Mouse (Mus musculus) heart, embryonic 15.5 days (tissue): ENCODE results near the gene Sulf2. TPM values are rescaled to one million over a fixed set of nuclear protein-coding genes. Genes with fewer than 3 reads are reported as not detected.

Experiments
- ATAC-seq: fragments of 200-750 bp; cut with Nextera tagmentation; replicated peaks from 2 replicates; pipeline ENCODE4 v1.8.0; 2017; ENCODE audit warnings: low read depth, moderate TSS enrichment; ENCODE audit not compliant: insufficient number of reproducible peaks, insufficient read depth, low FRiP score
- H3K27ac ChIP-seq: fragments of 300-500 bp; sonication (generic); 2 replicates; pipeline ENCODE4 v1.5.1; 2015; ENCODE audit warnings: mild to moderate bottlenecking, inconsistent platforms
- H3K27me3 ChIP-seq: fragments of 300-500 bp; sonication (generic); 2 replicates; pipeline ENCODE4 v1.6.1; 2015; ENCODE audit warnings: inconsistent platforms
- H3K36me3 ChIP-seq: fragments of 300-500 bp; sonication (generic); 2 replicates; pipeline ENCODE4 v1.6.1; 2015; ENCODE audit warnings: mild to moderate bottlenecking, inconsistent platforms
- H3K4me1 ChIP-seq: fragments of 300-500 bp; sonication (generic); replicated peaks from 2 replicates; pipeline ENCODE4 v1.6.1; 2015; ENCODE audit warnings: inconsistent platforms
- H3K4me2 ChIP-seq: fragments of 300-500 bp; sonication (generic); 2 replicates; pipeline ENCODE4 v1.6.1; 2015; ENCODE audit warnings: inconsistent platforms, mild to moderate bottlenecking, moderate library complexity
- H3K4me3 ChIP-seq: fragments of 300-500 bp; sonication (generic); 2 replicates; pipeline ENCODE4 v1.5.1; 2015; ENCODE audit warnings: mild to moderate bottlenecking, inconsistent platforms
- H3K9ac ChIP-seq: fragments of 300-500 bp; sonication (generic); 2 replicates; pipeline ENCODE4 v1.6.1; 2015; ENCODE audit warnings: mild to moderate bottlenecking, inconsistent platforms
- H3K9me3 ChIP-seq: fragments of 300-500 bp; sonication (generic); replicated peaks from 2 replicates; pipeline ENCODE4 v1.6.1; 2016; ENCODE audit warnings: inconsistent platforms
- WGBS: fragments of 180-500 bp; shearing (Covaris S2); methylation state at CpG from one replicate; pipeline ENCODE4 v1.1.7; 2015; ENCODE audit warnings: mixed read lengths; 5-methylcytosine and 5-hydroxymethylcytosine counted together
- polyA plus RNA-seq: library from polyadenylated mRNA; unstranded; fragments of >200 nt; fragmentation: Nextera tagmentation; extraction: Ambion mirVana; gene quantifications from 2 replicates; pipeline ENCODE4 v1.2.1, GENCODE M21; 2015

Sulf2 gene
- polyA plus RNA-seq, result 80.6 and 94.0 TPM in 2 replicates

GRCm38 (mm10) chr2:166155454-166155815, at the start of gene Sulf2:
TSS of gene Sulf2 (minus strand) at chr2:166155663.
- H3K4me3 ChIP-seq, result peak within 1 kb of the TSS; percentile 71
- peaks cover 45% of the 10 kb centered on the region for H3K4me1 ChIP-seq
- peak; percentile 53 for ATAC-seq
- H3K9me3 ChIP-seq, result no peaks in the 10 kb centered on the region; the same call in 1 of the 2 replicates
- peak within 1 kb of the TSS; percentile 93 for H3K27ac ChIP-seq
- peak within 1 kb of the TSS; percentile 77 for H3K4me2 ChIP-seq
- under 1% methylated on average over 23 of the region's 23 CpGs for WGBS
- no peaks in the 10 kb centered on the region for H3K27me3 ChIP-seq
- no peaks in the 10 kb centered on the region for H3K36me3 ChIP-seq
- H3K9ac ChIP-seq, result peak within 1 kb of the TSS; percentile 89

- no peak for ATAC-seq
- Histone ChIP-seq H3K4me3 (no peak overlapping the region), H3K27ac (peak overlapping the region; percentile 79), H3K4me1 (peaks cover 39% of the 10 kb centered on the region), H3K36me3 (no peaks in the 10 kb centered on the region), H3K9me3 (no peaks in the 10 kb centered on the region), H3K27me3 (0 out of 2 replicates have a peak, but pooled peaks cover 2% of the 10 kb centered on the region), H3K9ac (no peak overlapping the region), H3K4me2 (no peak overlapping the region)
- 79% methylated on average over 13 of the region's 13 CpGs for WGBS
Observed at GRCm38 (mm10) chr2:166204174-166204573, 48.7 kb upstream of the Sulf2 start.

- 0 out of 2 replicates have a peak, but pooled peaks have one; percentile 28 for ATAC-seq
Observed at GRCm38 (mm10) chr2:166203647-166204046, 48.2 kb upstream of the Sulf2 start.

GRCm38 (mm10) chr2:166197964-166198363, 42.5 kb upstream of the Sulf2 start:
- 57% methylated on average over 7 of the region's 7 CpGs for WGBS
- 0 out of 2 replicates have a peak, but pooled peaks cover 2% of the 10 kb centered on the region for H3K27me3 ChIP-seq
- H3K4me1 ChIP-seq, result peaks cover 39% of the 10 kb centered on the region
- H3K36me3 ChIP-seq, result no peaks in the 10 kb centered on the region
- ATAC-seq, result no peak
- no peak overlapping the region for H3K9ac ChIP-seq
- H3K9me3 ChIP-seq, result no peaks in the 10 kb centered on the region; the same call in 1 of the 2 replicates
- H3K4me3 ChIP-seq, result no peak overlapping the region
- H3K27ac ChIP-seq, result no peak overlapping the region
- H3K4me2 ChIP-seq, result no peak overlapping the region

More at GRCm38 (mm10) chr2:166203647-166204046, 48.2 kb upstream of the Sulf2 start:
- no peaks in the 10 kb centered on the region for H3K9me3 ChIP-seq
- peak overlapping the region; percentile 79 for H3K27ac ChIP-seq
- no peak overlapping the region for H3K4me3 ChIP-seq
- no peak overlapping the region for H3K4me2 ChIP-seq
- H3K4me1 ChIP-seq, result peaks cover 39% of the 10 kb centered on the region
- H3K27me3 ChIP-seq, result 0 out of 2 replicates have a peak, but pooled peaks cover 2% of the 10 kb centered on the region
- H3K9ac ChIP-seq, result no peak overlapping the region
- WGBS, result 30% methylated on average over 11 of the region's 12 CpGs
- no peaks in the 10 kb centered on the region for H3K36me3 ChIP-seq

- 0 out of 2 replicates have a peak, but pooled peaks cover 2% of the 10 kb centered on the region for H3K27me3 ChIP-seq
- H3K4me3 ChIP-seq, result no peak overlapping the region
- H3K9ac ChIP-seq, result no peak overlapping the region
- peaks cover 36% of the 10 kb centered on the region for H3K4me1 ChIP-seq
- H3K4me2 ChIP-seq, result no peak overlapping the region
- no peaks in the 10 kb centered on the region for H3K36me3 ChIP-seq
- H3K27ac ChIP-seq, result peak overlapping the region; percentile 81
- H3K9me3 ChIP-seq, result no peaks in the 10 kb centered on the region; the same call in 1 of the 2 replicates
- WGBS, result 48% methylated on average over 6 of the region's 6 CpGs
- ATAC-seq, result no peak
Observed at GRCm38 (mm10) chr2:166197064-166197463, 41.6 kb upstream of the Sulf2 start.

- H3K4me1 ChIP-seq, result peaks cover 36% of the 10 kb centered on the region
- no peaks in the 10 kb centered on the region; the same call in 1 of the 2 replicates for H3K9me3 ChIP-seq
- H3K27ac ChIP-seq, result peak overlapping the region; percentile 81
- no peak overlapping the region for H3K4me3 ChIP-seq
- peak; percentile 74 for ATAC-seq
- H3K4me2 ChIP-seq, result peak overlapping the region; percentile 35
- no peak overlapping the region for H3K9ac ChIP-seq
- no peaks in the 10 kb centered on the region for H3K36me3 ChIP-seq
- H3K27me3 ChIP-seq, result 0 out of 2 replicates have a peak, but pooled peaks cover 2% of the 10 kb centered on the region
- WGBS, result 32% methylated on average over 13 of the region's 13 CpGs
Observed at GRCm38 (mm10) chr2:166196080-166196786, 40.8 kb upstream of the Sulf2 start.

GRCm38 (mm10) chr2:166195041-166195440, 39.6 kb upstream of the Sulf2 start:
- Histone ChIP-seq H3K27me3 (no peaks in the 10 kb centered on the region), H3K4me1 (peaks cover 36% of the 10 kb centered on the region), H3K9me3 (no peaks in the 10 kb centered on the region; the same call in 1 of the 2 replicates), H3K36me3 (no peaks in the 10 kb centered on the region), H3K27ac (no peak overlapping the region), H3K4me2 (no peak overlapping the region), H3K4me3 (no peak overlapping the region), H3K9ac (no peak overlapping the region)
- 78% methylated on average over 6 of the region's 6 CpGs for WGBS
- no peak for ATAC-seq

- Histone ChIP-seq H3K4me3 (no peak overlapping the region), H3K4me2 (no peak overlapping the region), H3K9ac (no peak overlapping the region), H3K9me3 (no peaks in the 10 kb centered on the region; the same call in 1 of the 2 replicates), H3K36me3 (no peaks in the 10 kb centered on the region), H3K4me1 (peaks cover 36% of the 10 kb centered on the region), H3K27me3 (no peaks in the 10 kb centered on the region), H3K27ac (no peak overlapping the region)
- no peak for ATAC-seq
- 72% methylated on average over 16 of the region's 16 CpGs for WGBS
Observed at GRCm38 (mm10) chr2:166194112-166194758, 38.8 kb upstream of the Sulf2 start.

GRCm38 (mm10) chr2:166193509-166193908, 38.0 kb upstream of the Sulf2 start:
- no peaks in the 10 kb centered on the region for H3K27me3 ChIP-seq
- H3K27ac ChIP-seq, result no peak overlapping the region
- no peaks in the 10 kb centered on the region; the same call in 1 of the 2 replicates for H3K9me3 ChIP-seq
- no peaks in the 10 kb centered on the region for H3K36me3 ChIP-seq
- no peak overlapping the region for H3K4me2 ChIP-seq
- 91% methylated on average over 3 of the region's 3 CpGs for WGBS
- ATAC-seq, result no peak
- H3K4me1 ChIP-seq, result peaks cover 31% of the 10 kb centered on the region
- H3K9ac ChIP-seq, result no peak overlapping the region
- no peak overlapping the region for H3K4me3 ChIP-seq

GRCm38 (mm10) chr2:166190816-166191215, 35.4 kb upstream of the Sulf2 start:
- Histone ChIP-seq H3K4me2 (no peak overlapping the region), H3K4me3 (no peak overlapping the region), H3K9me3 (no peaks in the 10 kb centered on the region; the same call in 1 of the 2 replicates), H3K36me3 (no peaks in the 10 kb centered on the region), H3K27ac (no peak overlapping the region), H3K9ac (no peak overlapping the region), H3K27me3 (no peaks in the 10 kb centered on the region), H3K4me1 (peaks cover 21% of the 10 kb centered on the region)
- WGBS, result 73% methylated on average over 8 of the region's 8 CpGs
- ATAC-seq, result no peak

GRCm38 (mm10) chr2:166189191-166189590, 33.7 kb upstream of the Sulf2 start:
- no peak overlapping the region for H3K9ac ChIP-seq
- no peak overlapping the region for H3K27ac ChIP-seq
- ATAC-seq, result no peak
- H3K9me3 ChIP-seq, result no peaks in the 10 kb centered on the region; the same call in 1 of the 2 replicates
- H3K4me1 ChIP-seq, result peaks cover 22% of the 10 kb centered on the region
- H3K4me2 ChIP-seq, result no peak overlapping the region
- H3K36me3 ChIP-seq, result no peaks in the 10 kb centered on the region
- H3K27me3 ChIP-seq, result no peaks in the 10 kb centered on the region
- H3K4me3 ChIP-seq, result no peak overlapping the region
- 94% methylated on average over 11 of the region's 11 CpGs for WGBS
